Mouse (Mus musculus) cortical plate, adult 2 months (tissue): ENCODE results near the gene Ssr3.
A peak's percentile ranks its signal among the peaks of the same experiment; 100 is the strongest.

ENCODE experiments used
- CTCF ChIP-seq: fragments of 200-500 bp; IDR thresholded peaks from 2 replicates; pipeline ENCODE4 v1.5.1; 2011; ENCODE audit warnings: mild to moderate bottlenecking, control low read depth, low read length; ENCODE audit not compliant: insufficient read depth; ENCODE audit errors: extremely low read depth
- POLR2A ChIP-seq: fragments of 200-500 bp; IDR thresholded peaks from 2 replicates; pipeline ENCODE4 v1.6.1; 2011; ENCODE audit warnings: mild to moderate bottlenecking, low read length, control low read depth; ENCODE audit not compliant: insufficient read depth; ENCODE audit errors: extremely low read depth

DNA sequence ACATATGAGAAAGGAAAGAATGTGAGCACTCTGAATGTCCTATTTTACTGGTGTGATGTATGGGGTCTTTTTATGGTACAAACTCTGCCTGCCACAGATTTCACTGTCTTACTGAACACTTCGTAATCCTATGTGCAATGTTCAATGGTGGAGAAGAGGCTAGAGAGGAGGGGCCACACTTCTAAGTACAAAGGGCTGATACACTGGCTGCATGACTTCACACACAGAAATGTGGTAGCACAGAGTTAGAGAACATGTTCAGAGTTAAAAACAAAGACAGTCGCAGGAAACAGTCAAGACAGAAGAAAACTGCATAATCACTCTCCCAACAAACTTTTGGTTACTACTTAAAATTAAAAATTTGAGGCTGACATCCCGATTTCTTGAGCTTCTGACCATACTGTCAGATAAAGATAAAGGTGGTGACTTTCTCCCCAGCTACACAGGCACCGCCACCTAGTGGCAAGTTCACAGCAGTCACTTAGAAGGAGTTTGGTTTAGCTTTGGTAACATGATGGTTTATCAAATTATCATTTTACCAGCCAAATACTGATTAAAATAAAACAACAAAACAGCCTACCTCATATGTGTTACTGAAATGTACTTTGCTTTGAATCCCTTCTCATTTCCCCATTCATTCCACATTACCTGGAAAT lies 12.4 kb downstream of the Ssr3 start:
- no peak for TF ChIP-seq POLR2A
- TF ChIP-seq CTCF = peak; percentile 72
